Mouse (Mus musculus): ENCODE data around the gene Slc27a2. TPM values are rescaled to one million over a fixed set of nuclear protein-coding genes. Genes with fewer than 3 reads are reported as not detected.

Slc27a2 gene
- polyA plus RNA-seq, 1 experiment from 2014 or later, result 0.27 TPM

GRCm38 (mm10) chr2:126527461-126527860 lies 24.7 kb upstream of the Slc27a2 start:
- no peak for ATAC-seq (ENCODE audit: insufficient number of reproducible peaks, low FRiP score, low TSS enrichment, low read depth)
- Histone ChIP-seq H3K4me1 (no peaks in the 10 kb centered on the region), H3K9ac (no peak overlapping the region), H3K27ac (no peak overlapping the region), H3K4me2 (no peak overlapping the region), H3K36me3 (no peaks in the 10 kb centered on the region), H3K9me3 (no peaks in the 10 kb centered on the region), H3K27me3 (no peaks in the 10 kb centered on the region), H3K4me3 (no peak overlapping the region)
- WGBS, result 85% methylated on average over 8 of the region's 8 CpGs

DNA sequence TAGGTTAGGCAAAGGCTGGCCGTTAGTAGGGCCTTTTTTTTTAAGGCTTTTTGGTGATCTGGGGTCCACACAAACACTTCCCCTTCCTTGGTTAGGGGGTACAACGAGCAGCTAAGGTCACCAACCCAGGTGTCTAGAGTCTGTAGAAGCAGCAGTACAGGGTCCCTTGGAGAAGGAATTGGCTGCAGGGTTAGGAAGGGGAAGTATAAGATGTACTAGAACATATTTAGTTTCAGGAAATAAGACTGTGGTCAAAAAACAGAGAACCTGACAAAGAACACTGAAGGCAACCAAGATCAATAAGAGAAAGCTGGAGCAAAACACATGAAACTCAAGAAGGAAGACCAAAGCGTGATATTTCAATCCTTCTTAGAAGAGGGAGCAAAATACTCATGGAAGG lies 21.6 kb upstream of the Slc27a2 start:
- Histone ChIP-seq H3K9me3 (no peaks in the 10 kb centered on the region), H3K4me2 (no peak overlapping the region), H3K27me3 (no peaks in the 10 kb centered on the region), H3K9ac (no peak overlapping the region), H3K27ac (no peak overlapping the region), H3K4me3 (no peak overlapping the region), H3K36me3 (no peaks in the 10 kb centered on the region), H3K4me1 (no peaks in the 10 kb centered on the region)
- no peak for ATAC-seq (ENCODE audit: insufficient number of reproducible peaks, low FRiP score, low TSS enrichment, low read depth)
- 78% methylated on average over 3 of the region's 3 CpGs for WGBS

DNA sequence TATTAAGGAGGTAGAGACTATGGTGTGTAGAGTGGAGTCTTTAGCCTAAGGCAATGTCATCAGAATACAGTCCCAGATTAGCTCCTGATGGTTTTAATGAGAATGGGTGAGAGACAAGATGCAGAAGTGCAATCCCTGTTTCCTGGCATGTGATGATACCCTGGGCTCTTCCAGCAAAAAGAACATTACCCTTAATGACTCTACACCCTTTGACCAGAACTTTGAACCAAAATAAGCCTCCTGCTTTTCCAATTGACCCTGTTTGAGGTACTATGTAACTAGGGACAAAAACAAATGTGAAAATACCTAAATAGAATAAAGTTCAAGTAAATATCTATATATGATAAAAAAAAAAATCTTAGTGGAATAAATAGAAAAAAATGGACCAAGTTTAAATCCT lies 14.6 kb upstream of the Slc27a2 start:
- no peak for ATAC-seq (ENCODE audit: insufficient number of reproducible peaks, low FRiP score, low TSS enrichment, low read depth)
- H3K9me3 ChIP-seq, result no peaks in the 10 kb centered on the region
- no peaks in the 10 kb centered on the region for H3K36me3 ChIP-seq

GRCm38 (mm10) chr2:126540390-126540925 lies 11.7 kb upstream of the Slc27a2 start:
- H3K9ac ChIP-seq, result no peak overlapping the region
- H3K27me3 ChIP-seq, result no peaks in the 10 kb centered on the region
- H3K27ac ChIP-seq, result no peak overlapping the region
- H3K9me3 ChIP-seq, result no peaks in the 10 kb centered on the region
- H3K4me3 ChIP-seq, result no peak overlapping the region
- 77% methylated on average over 6 of the region's 6 CpGs for WGBS
- H3K4me1 ChIP-seq, result no peaks in the 10 kb centered on the region
- ATAC-seq (ENCODE audit: insufficient number of reproducible peaks, low FRiP score, low TSS enrichment, low read depth), result no peak
- no peak overlapping the region for H3K4me2 ChIP-seq
- H3K36me3 ChIP-seq, result no peaks in the 10 kb centered on the region

More for the DNA sequence above, 14.6 kb upstream of the Slc27a2 start:
- Histone ChIP-seq H3K4me3 (no peak overlapping the region), H3K9ac (no peak overlapping the region), H3K4me1 (no peaks in the 10 kb centered on the region), H3K4me2 (no peak overlapping the region), H3K27ac (no peak overlapping the region), H3K27me3 (no peaks in the 10 kb centered on the region)

DNA sequence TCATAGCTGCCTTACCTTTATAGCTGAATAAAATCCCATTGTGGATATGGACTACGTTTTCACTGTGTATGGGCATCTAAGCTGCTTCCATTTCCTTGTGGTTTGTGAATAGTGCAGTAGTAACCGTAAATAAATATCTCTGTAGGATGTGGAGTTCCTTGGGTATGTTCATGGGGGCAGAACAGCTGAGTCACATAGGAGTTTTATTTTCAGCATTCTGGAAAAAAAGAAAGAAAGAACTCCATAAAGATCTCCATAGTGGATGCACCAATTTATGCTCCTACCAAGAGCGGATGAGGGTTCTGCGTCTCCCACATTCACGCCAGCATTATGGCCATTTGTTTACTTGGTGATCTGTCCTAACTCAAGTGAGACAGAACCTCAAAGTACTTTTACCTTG lies 10.0 kb upstream of the Slc27a2 start:
- no peaks in the 10 kb centered on the region for H3K4me1 ChIP-seq
- H3K36me3 ChIP-seq, result no peaks in the 10 kb centered on the region
- ATAC-seq (ENCODE audit: insufficient number of reproducible peaks, low FRiP score, low TSS enrichment, low read depth), result no peak
- H3K27ac ChIP-seq, result no peak overlapping the region
- H3K4me2 ChIP-seq, result no peak overlapping the region
- WGBS, result 86% methylated on average over 5 of the region's 5 CpGs
- H3K27me3 ChIP-seq, result no peaks in the 10 kb centered on the region
- H3K9ac ChIP-seq, result no peak overlapping the region
- no peak overlapping the region for H3K4me3 ChIP-seq
- H3K9me3 ChIP-seq, result no peaks in the 10 kb centered on the region

GRCm38 (mm10) chr2:126545297-126545696 lies 6.9 kb upstream of the Slc27a2 start:
- Histone ChIP-seq H3K4me3 (no peak overlapping the region), H3K27ac (no peak overlapping the region), H3K4me1 (no peaks in the 10 kb centered on the region), H3K36me3 (no peaks in the 10 kb centered on the region), H3K9ac (no peak overlapping the region), H3K27me3 (peaks cover 3% of the 10 kb centered on the region; the same call in 1 of the 2 replicates), H3K4me2 (no peak overlapping the region), H3K9me3 (no peaks in the 10 kb centered on the region)
- WGBS, result 76% methylated on average over 5 of the region's 5 CpGs
- ATAC-seq (ENCODE audit: insufficient number of reproducible peaks, low FRiP score, low TSS enrichment, low read depth), result no peak

GRCm38 (mm10) chr2:126546392-126546791 lies 5.8 kb upstream of the Slc27a2 start:
- 80% methylated on average over 3 of the region's 3 CpGs for WGBS
- H3K9me3 ChIP-seq, result no peaks in the 10 kb centered on the region
- no peaks in the 10 kb centered on the region for H3K4me1 ChIP-seq
- H3K27me3 ChIP-seq, result peaks cover 12% of the 10 kb centered on the region
- no peak overlapping the region for H3K4me3 ChIP-seq
- H3K27ac ChIP-seq, result no peak overlapping the region
- H3K9ac ChIP-seq, result no peak overlapping the region
- H3K36me3 ChIP-seq, result no peaks in the 10 kb centered on the region
- no peak for ATAC-seq (ENCODE audit: insufficient number of reproducible peaks, low FRiP score, low TSS enrichment, low read depth)
- no peak overlapping the region for H3K4me2 ChIP-seq

- 84% methylated on average over 7 of the region's 7 CpGs for WGBS
- no peak overlapping the region for H3K27ac ChIP-seq
- H3K36me3 ChIP-seq, result no peaks in the 10 kb centered on the region
- no peak for ATAC-seq (ENCODE audit: insufficient number of reproducible peaks, low FRiP score, low TSS enrichment, low read depth)
- H3K4me1 ChIP-seq, result peaks cover 13% of the 10 kb centered on the region
- no peak overlapping the region for H3K4me2 ChIP-seq
- no peak overlapping the region for H3K9ac ChIP-seq
- H3K27me3 ChIP-seq, result peaks cover 45% of the 10 kb centered on the region
- H3K4me3 ChIP-seq, result no peak overlapping the region
- H3K9me3 ChIP-seq, result no peaks in the 10 kb centered on the region
Observed at GRCm38 (mm10) chr2:126549681-126550080, 2.5 kb upstream of the Slc27a2 start.

- H3K36me3 ChIP-seq, result no peaks in the 10 kb centered on the region
- no peak overlapping the region for H3K4me2 ChIP-seq
- H3K27me3 ChIP-seq, result peaks cover 62% of the 10 kb centered on the region
- peaks cover 13% of the 10 kb centered on the region for H3K4me1 ChIP-seq
- no peak overlapping the region for H3K27ac ChIP-seq
- 74% methylated on average over 8 of the region's 8 CpGs for WGBS
- H3K9ac ChIP-seq, result no peak overlapping the region
- no peak overlapping the region for H3K4me3 ChIP-seq
- H3K9me3 ChIP-seq, result no peaks in the 10 kb centered on the region
- no peak for ATAC-seq (ENCODE audit: insufficient number of reproducible peaks, low FRiP score, low TSS enrichment, low read depth)
Observed at GRCm38 (mm10) chr2:126551244-126551890, 840 bp upstream of the Slc27a2 start.

DNA sequence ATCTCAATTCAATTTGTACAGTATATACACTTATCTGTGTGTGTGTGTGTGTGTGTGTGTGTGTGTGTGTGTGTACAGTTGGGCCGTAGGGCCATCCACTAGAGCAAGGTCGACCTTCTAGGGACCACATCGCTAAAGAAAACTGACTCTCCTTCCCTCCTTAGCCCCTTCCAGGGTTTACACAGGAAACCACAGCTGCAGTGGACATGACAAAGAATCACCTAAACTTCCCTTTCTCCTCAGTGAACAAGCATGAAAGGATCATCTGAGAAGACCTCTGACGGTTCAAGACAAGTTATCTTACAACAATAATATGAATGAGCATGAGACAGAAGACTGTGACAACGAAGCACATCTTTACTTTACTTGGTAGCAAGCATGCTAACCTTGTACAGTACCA lies 311 bp upstream of the Slc27a2 start:
- H3K9me3 ChIP-seq, result no peaks in the 10 kb centered on the region
- no peak overlapping the region for H3K4me3 ChIP-seq
- H3K4me1 ChIP-seq, result peaks cover 13% of the 10 kb centered on the region
- H3K27ac ChIP-seq, result no peak overlapping the region
- H3K36me3 ChIP-seq, result no peaks in the 10 kb centered on the region
- H3K27me3 ChIP-seq, result peaks cover 62% of the 10 kb centered on the region
- H3K9ac ChIP-seq, result no peak overlapping the region
- H3K4me2 ChIP-seq, result no peak overlapping the region
- no peak for ATAC-seq (ENCODE audit: insufficient number of reproducible peaks, low FRiP score, low TSS enrichment, low read depth)
- WGBS, result 21% methylated on average over 5 of the region's 5 CpGs

- Histone ChIP-seq H3K27ac (no peak overlapping the region), H3K9ac (no peak overlapping the region), H3K9me3 (no peaks in the 10 kb centered on the region), H3K36me3 (no peaks in the 10 kb centered on the region), H3K4me1 (peaks cover 13% of the 10 kb centered on the region), H3K4me2 (peak overlapping the region; percentile 99), H3K4me3 (peak overlapping the region; percentile 48), H3K27me3 (peaks cover 62% of the 10 kb centered on the region)
- whole genome bisulfite sequencing, result 1% methylated on average over 26 of the region's 26 CpGs
- ATAC-seq (ENCODE audit: insufficient number of reproducible peaks, low FRiP score, low TSS enrichment, low read depth), result 0 out of 2 replicates have a peak, but pooled peaks have one; percentile 7
Observed at GRCm38 (mm10) chr2:126553291-126553639, 1.1 kb downstream of the Slc27a2 start.

- H3K4me2 ChIP-seq, result no peak overlapping the region
- no peak for ATAC-seq (ENCODE audit: insufficient number of reproducible peaks, low FRiP score, low TSS enrichment, low read depth)
- H3K27ac ChIP-seq, result no peak overlapping the region
- WGBS, result 88% methylated on average over 5 of the region's 5 CpGs
- H3K27me3 ChIP-seq, result peaks cover 63% of the 10 kb centered on the region
- peaks cover 13% of the 10 kb centered on the region for H3K4me1 ChIP-seq
- H3K36me3 ChIP-seq, result no peaks in the 10 kb centered on the region
- H3K9ac ChIP-seq, result no peak overlapping the region
- H3K9me3 ChIP-seq, result no peaks in the 10 kb centered on the region
- no peak overlapping the region for H3K4me3 ChIP-seq
Observed at GRCm38 (mm10) chr2:126555533-126555932, 3.3 kb downstream of the Slc27a2 start.

GRCm38 (mm10) chr2:126560094-126560493 lies 7.9 kb downstream of the Slc27a2 start:
- ATAC-seq (ENCODE audit: insufficient number of reproducible peaks, low FRiP score, low TSS enrichment, low read depth), result no peak
- Histone ChIP-seq H3K4me2 (no peak overlapping the region), H3K4me1 (peaks cover 4% of the 10 kb centered on the region; the same call in 1 of the 2 replicates), H3K27ac (no peak overlapping the region), H3K36me3 (no peaks in the 10 kb centered on the region), H3K9ac (no peak overlapping the region), H3K27me3 (peaks cover 19% of the 10 kb centered on the region), H3K4me3 (no peak overlapping the region), H3K9me3 (no peaks in the 10 kb centered on the region)
- 84% methylated on average over 1 of the region's 1 CpGs for WGBS
